Mouse (Mus musculus) megakaryocyte, embryonic 14.5 days (primary cell): ENCODE results near the gene Ralgapa2. TPM values are rescaled to one million over a fixed set of nuclear protein-coding genes. Genes with fewer than 3 reads are reported as not detected.

Source experiments
- H3K27me3 ChIP-seq: replicated peaks from 2 replicates; pipeline ENCODE3; 2012; ENCODE audit warnings: inconsistent platforms
- H3K36me3 ChIP-seq: replicated peaks from 2 replicates; pipeline ENCODE3; 2012; ENCODE audit warnings: low read length, inconsistent platforms, mixed read lengths
- H3K4me1 ChIP-seq: 2 replicates; pipeline ENCODE4 v1.6.1; 2012; ENCODE audit warnings: inconsistent platforms
- H3K4me3 ChIP-seq: replicated peaks from 2 replicates; pipeline ENCODE3; 2012; ENCODE audit warnings: moderate library complexity, mild to moderate bottlenecking, inconsistent platforms
- H3K9me3 ChIP-seq: 2 replicates; pipeline ENCODE4 v1.6.1; 2012; ENCODE audit warnings: inconsistent platforms
- FLI1 ChIP-seq: IDR thresholded peaks from 2 replicates; pipeline ENCODE4 v1.6.1; 2012; ENCODE audit warnings: low read length, inconsistent platforms, mixed read lengths
- GATA1 ChIP-seq: IDR thresholded peaks from 3 replicates; pipeline ENCODE4 v1.6.1; 2012; ENCODE audit warnings: mixed read lengths, low read length, inconsistent platforms, borderline replicate concordance
- polyA plus RNA-seq: library from polyadenylated mRNA; stranded (reverse); fragments of >175 nt; gene quantifications from 2 replicates; pipeline ENCODE4 v1.2.3, GENCODE M21; 2012; ENCODE audit warnings: low replicate concordance; ENCODE audit not compliant: insufficient read depth

The Ralgapa2 gene
- polyA plus RNA-seq, 1 experiment = 1.8 TPM

DNA sequence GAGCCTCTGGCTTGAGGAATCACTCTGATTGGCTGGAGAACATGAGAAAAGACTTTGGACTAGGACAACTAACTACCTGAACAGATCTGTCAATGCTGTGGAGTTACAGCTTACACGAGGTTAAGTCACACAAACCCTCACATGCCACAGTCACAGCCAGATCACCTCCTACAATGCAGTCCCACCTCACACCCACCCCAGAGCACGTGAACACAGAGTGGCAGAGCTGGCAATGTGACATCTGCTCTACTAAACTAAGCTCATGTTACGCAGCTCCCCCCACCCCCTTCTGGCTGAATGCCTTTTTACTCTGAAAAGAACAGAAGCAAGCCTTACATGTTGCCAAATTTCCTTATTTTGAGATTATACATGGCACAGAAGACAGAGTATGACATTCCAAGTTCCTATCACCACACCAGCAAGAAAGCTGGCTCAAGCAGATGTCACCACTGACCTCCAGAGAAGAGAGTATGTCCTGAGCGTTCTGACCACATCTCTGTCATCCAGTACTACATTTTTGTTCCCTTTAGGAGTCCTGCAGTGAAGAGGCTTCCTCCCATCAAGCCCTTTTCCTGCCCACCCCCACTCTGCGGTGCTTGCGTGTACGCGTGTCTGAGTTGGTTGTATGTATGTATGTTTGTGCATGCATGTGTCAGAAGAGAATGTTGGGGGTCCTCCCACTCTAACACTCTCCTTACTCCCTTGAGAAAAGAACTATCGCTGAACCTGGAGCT is 9.4 kb downstream of the Ralgapa2 start:
- peak overlapping the region; percentile 79 for H3K4me3 ChIP-seq
- H3K27me3 ChIP-seq = no peaks in the 10 kb centered on the region
- H3K4me1 ChIP-seq = peaks cover 86% of the 10 kb centered on the region
- peaks cover 56% of the 10 kb centered on the region for H3K36me3 ChIP-seq
- no peak for TF ChIP-seq FLI1
- no peak for TF ChIP-seq GATA1
- no peaks in the 10 kb centered on the region for H3K9me3 ChIP-seq

DNA sequence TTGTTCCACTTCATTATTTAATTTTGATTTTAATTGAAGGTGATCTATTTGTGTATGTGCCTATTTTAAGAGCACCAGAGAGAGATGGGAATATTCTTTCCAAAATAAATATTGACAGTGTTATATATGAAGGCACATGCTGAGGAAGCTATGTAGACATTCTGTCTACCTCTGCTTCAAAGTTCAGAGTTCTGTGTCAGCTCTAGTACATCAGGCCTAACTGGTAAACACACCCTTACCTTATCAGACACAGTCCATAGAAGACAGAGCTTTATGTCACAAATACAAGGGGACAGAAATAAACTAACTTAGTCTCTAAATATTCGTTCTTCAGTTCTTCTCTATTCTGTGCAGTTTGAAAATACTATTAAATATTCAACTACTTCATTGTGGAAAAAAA is 12.1 kb downstream of the Ralgapa2 start:
- Histone ChIP-seq H3K4me1 (peaks cover 85% of the 10 kb centered on the region), H3K27me3 (no peaks in the 10 kb centered on the region), H3K4me3 (no peak overlapping the region), H3K9me3 (no peaks in the 10 kb centered on the region), H3K36me3 (peaks cover 60% of the 10 kb centered on the region)
- TF ChIP-seq FLI1 = no peak
- no peak for TF ChIP-seq GATA1

DNA sequence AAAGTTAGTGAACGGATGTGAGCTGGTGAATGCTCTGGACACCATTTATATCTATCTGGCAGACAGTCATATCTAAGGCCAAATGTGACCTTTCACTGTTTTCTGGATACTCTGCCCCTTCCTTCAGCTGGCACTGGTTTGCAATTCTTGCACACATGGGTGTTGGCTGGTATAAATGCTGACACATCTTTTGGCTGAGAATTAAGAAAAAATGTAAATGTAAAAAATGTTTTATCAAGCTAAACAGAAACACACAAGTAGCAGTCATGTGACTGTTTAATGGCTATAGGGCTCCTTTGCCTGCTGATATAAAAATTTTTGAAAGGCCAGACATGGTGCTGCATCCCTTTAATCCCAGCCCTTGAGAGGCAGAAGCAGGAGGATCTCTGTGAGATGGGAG is 13.0 kb downstream of the Ralgapa2 start:
- peaks cover 61% of the 10 kb centered on the region for H3K36me3 ChIP-seq
- no peak overlapping the region for H3K4me3 ChIP-seq
- H3K9me3 ChIP-seq = no peaks in the 10 kb centered on the region
- TF ChIP-seq FLI1 (no peak), GATA1 (no peak)
- H3K27me3 ChIP-seq = no peaks in the 10 kb centered on the region
- H3K4me1 ChIP-seq = peaks cover 90% of the 10 kb centered on the region

DNA sequence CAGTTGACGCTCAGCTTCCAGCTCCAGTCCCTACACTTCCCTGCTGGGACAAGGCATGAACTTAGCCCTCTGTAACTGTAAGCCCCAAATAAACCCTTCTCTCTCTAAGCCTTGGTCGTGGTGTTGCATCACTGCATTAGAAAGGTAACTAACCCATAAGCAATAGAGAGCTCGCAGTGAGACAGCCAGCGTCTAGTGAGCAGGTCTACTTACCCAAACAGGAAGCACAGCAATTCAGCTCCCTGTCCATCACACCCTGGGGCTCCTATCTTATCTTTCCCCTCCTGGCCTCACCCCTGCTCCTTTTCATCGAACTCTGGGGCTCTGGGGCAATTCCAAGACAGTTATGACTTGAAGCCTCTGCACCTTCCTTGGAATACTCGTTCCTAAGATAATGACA is 13.8 kb downstream of the Ralgapa2 start:
- TF ChIP-seq GATA1 (no peak), FLI1 (no peak)
- no peaks in the 10 kb centered on the region for H3K27me3 ChIP-seq
- H3K9me3 ChIP-seq = no peaks in the 10 kb centered on the region
- H3K4me3 ChIP-seq = peak overlapping the region; percentile 62
- peaks cover 64% of the 10 kb centered on the region for H3K36me3 ChIP-seq
- H3K4me1 ChIP-seq = peaks cover 90% of the 10 kb centered on the region

DNA sequence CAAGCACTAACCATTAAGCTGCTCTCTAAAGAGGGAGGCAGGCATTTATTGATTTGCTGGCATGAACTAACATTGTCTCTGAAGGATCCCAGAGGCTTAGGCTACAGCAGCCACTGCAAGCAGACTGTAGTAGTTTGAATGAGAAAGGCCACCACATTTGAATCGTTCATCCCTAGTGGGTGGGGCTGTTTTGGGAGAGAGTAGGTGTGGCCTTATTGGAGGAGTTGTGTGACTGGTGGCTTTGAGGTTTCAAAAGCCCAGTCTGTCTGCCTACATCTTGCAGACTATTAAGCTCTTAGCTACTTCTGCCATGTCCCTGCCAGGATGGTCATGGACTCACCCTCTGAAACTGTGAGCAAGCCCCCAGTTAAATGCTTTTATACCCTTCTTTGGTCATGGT is 15.1 kb downstream of the Ralgapa2 start:
- TF ChIP-seq FLI1 (no peak), GATA1 (no peak)
- H3K27me3 ChIP-seq = no peaks in the 10 kb centered on the region
- no peaks in the 10 kb centered on the region for H3K9me3 ChIP-seq
- peaks cover 90% of the 10 kb centered on the region for H3K4me1 ChIP-seq
- H3K36me3 ChIP-seq = peaks cover 58% of the 10 kb centered on the region
- peak overlapping the region; percentile 64 for H3K4me3 ChIP-seq

DNA sequence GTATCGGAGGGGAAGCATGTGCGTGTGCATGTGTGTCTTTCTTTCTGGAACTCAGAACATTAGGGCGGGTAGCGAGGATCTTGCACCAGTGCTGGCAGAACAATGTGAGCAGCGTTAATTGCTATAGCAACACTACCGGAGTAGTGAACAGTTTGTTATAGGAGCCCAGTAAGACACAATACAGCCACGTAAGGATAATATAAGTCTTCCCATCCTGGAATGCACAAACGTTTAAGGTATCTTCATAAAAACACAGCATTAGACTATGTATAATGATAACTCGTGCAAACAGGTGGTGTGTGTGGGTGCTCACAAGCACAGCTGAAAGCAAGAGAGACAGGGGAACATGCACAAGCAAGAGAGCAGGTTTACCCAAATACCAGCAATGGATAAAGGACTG is 16.4 kb downstream of the Ralgapa2 start:
- H3K36me3 ChIP-seq = peaks cover 52% of the 10 kb centered on the region
- TF ChIP-seq FLI1 (no peak), GATA1 (no peak)
- peaks cover 90% of the 10 kb centered on the region for H3K4me1 ChIP-seq
- H3K9me3 ChIP-seq = no peaks in the 10 kb centered on the region
- H3K4me3 ChIP-seq = no peak overlapping the region
- H3K27me3 ChIP-seq = no peaks in the 10 kb centered on the region

DNA sequence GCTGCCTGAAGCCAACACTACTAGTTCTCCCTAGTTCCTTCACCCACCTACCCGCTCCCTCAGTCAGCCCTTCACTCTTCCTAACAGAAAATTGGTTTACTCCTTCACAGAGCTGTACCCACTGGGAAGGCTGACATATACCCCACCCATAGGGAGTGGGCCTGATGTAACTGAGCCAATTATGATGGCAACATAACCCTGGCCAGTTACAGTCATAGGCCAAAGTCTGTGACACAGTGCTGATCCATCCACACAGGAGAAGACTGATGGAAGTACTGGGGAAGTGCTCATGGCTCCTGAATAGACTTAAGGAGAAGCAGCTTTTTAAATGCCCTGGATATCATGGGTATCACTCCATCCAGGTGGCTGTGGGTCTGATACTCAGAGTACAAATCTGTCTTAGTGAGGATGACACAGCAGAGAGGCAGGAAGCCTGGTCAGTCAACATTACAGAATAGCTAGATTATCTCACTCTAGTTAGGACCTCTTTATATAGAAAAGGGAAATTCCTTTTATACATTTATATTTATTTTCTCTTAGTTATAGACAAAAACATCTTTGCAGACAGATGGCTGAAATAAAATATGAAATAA is 18.7 kb downstream of the Ralgapa2 start:
- no peaks in the 10 kb centered on the region for H3K9me3 ChIP-seq
- peak overlapping the region; percentile 59 for H3K4me3 ChIP-seq
- H3K36me3 ChIP-seq = peaks cover 54% of the 10 kb centered on the region
- no peaks in the 10 kb centered on the region for H3K27me3 ChIP-seq
- no peak for TF ChIP-seq FLI1
- TF ChIP-seq GATA1 = no peak
- H3K4me1 ChIP-seq = peaks cover 86% of the 10 kb centered on the region

DNA sequence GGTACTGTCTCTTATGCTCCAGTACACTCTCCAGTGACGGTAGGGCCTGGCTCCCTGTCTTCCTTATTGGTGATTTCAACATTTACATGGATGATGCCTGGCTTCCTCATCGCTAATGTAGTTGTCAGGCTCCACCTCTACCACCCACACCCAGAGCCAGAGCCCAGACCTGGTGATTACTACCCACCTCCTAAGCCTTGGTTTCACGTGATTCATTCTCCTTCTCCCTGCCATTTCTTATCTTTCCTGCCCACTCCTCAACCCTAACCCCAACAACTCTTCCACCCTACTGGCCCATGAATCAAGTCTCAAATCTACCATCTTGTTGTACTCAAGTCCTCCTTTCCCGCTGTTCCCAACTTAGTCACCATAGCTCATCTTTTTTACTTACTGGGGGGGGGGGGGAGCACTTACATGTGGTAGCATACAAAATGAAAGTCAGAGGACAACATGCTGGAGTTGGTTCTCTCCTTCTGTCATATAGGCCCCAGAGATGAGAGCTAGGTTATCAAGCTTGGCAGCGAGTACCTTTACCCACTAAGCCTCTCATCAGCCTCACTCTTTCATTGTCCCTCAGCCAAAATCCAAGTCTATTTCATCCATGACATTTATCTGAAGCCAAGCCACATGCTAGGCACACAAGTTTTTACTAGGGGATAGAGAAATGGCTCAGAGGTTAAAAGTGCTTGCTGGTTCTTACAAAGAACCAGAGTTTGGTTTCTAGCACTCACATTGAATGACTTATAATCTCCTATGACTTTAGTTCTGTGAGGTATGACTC is 20.1 kb downstream of the Ralgapa2 start:
- peaks cover 86% of the 10 kb centered on the region for H3K4me1 ChIP-seq
- H3K27me3 ChIP-seq = no peaks in the 10 kb centered on the region
- no peak for TF ChIP-seq GATA1
- no peak for TF ChIP-seq FLI1

DNA sequence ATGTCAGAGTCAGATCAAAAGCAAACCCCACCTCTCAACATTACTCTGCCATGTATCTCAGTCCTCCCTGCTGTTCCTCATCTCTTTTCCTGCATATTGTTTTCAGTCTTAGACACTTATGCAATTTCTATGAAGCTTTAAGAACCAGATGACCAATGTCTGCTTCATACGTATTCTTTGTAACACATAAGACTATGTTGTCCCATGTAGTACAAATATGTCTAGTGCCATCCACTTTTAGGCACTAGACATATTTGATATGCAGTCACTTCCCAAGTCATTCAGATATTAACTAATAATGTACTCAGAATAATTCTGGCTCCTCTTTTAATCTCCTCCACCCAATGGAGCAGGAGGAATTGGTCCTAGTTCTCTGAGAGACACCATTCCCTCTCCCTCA is 21.2 kb downstream of the Ralgapa2 start:
- TF ChIP-seq GATA1 (no peak), FLI1 (no peak)
- H3K36me3 ChIP-seq = peaks cover 42% of the 10 kb centered on the region
- peaks cover 89% of the 10 kb centered on the region for H3K4me1 ChIP-seq
- H3K9me3 ChIP-seq = no peaks in the 10 kb centered on the region
- H3K4me3 ChIP-seq = no peak overlapping the region
- H3K27me3 ChIP-seq = no peaks in the 10 kb centered on the region

More for the DNA sequence above, 20.1 kb downstream of the Ralgapa2 start:
- no peaks in the 10 kb centered on the region for H3K9me3 ChIP-seq
- H3K4me3 ChIP-seq = no peak overlapping the region
- H3K36me3 ChIP-seq = peaks cover 48% of the 10 kb centered on the region

DNA sequence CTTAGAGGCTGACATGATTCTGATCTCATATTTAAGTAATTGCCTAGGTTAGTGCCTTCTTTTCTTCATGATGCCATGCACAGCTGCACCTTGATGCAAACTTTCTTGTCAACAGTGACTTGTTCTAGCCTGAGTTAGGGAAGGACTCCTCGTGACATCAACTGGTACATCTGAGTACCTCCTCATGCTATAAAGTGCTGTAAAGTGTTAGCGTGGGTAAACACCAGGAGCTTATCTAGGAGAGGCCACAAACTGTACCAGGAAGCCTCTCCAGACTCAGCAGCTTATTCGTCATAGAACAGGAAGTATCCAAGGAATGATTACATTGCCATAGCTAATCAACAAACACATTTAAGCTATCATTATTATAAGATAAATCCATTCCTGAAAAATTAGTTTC is 23.9 kb downstream of the Ralgapa2 start:
- TF ChIP-seq FLI1 = no peak
- TF ChIP-seq GATA1 = no peak
- Histone ChIP-seq H3K9me3 (no peaks in the 10 kb centered on the region), H3K4me3 (peak overlapping the region; percentile 50), H3K4me1 (peaks cover 86% of the 10 kb centered on the region), H3K27me3 (no peaks in the 10 kb centered on the region), H3K36me3 (peaks cover 50% of the 10 kb centered on the region)
